Mouse (Mus musculus) limb, embryonic 13.5 days (tissue): ENCODE measurements around the gene Zfp992. TPM values are rescaled to one million over a fixed set of nuclear protein-coding genes. Genes with fewer than 3 reads are reported as not detected.
"Not testable (repeated sequence)": the region's sequence is repeated elsewhere in the genome, so short reads cannot be mapped to it uniquely, and the experiment has no call there.

Source experiments
- ATAC-seq: fragments of 200-750 bp; cut with Nextera tagmentation; 2 replicates; pipeline ENCODE4 v1.8.0; 2017; ENCODE audit warnings: low read depth, moderate number of reproducible peaks, moderate TSS enrichment; ENCODE audit not compliant: low FRiP score
- H3K27ac ChIP-seq: fragments of 300-500 bp; sonication (generic); 2 replicates; pipeline ENCODE4 v1.5.1; 2015; ENCODE audit warnings: inconsistent platforms, mild to moderate bottlenecking, moderate library complexity
- H3K27me3 ChIP-seq: fragments of 300-500 bp; sonication (generic); 2 replicates; pipeline ENCODE4 v1.6.1; 2015; ENCODE audit warnings: mild to moderate bottlenecking, inconsistent platforms
- H3K36me3 ChIP-seq: fragments of 300-500 bp; sonication (generic); 2 replicates; pipeline ENCODE4 v1.6.1; 2015; ENCODE audit warnings: inconsistent platforms, mild to moderate bottlenecking, moderate library complexity
- H3K4me1 ChIP-seq: fragments of 300-500 bp; sonication (generic); 2 replicates; pipeline ENCODE4 v1.6.1; 2015; ENCODE audit warnings: inconsistent platforms
- H3K4me2 ChIP-seq: fragments of 300-500 bp; sonication (generic); replicated peaks from 2 replicates; pipeline ENCODE4 v1.6.1; 2015; ENCODE audit warnings: inconsistent platforms, mild to moderate bottlenecking, moderate library complexity
- H3K4me3 ChIP-seq: fragments of 300-500 bp; sonication (generic); 2 replicates; pipeline ENCODE4 v1.5.1; 2015; ENCODE audit warnings: moderate library complexity, mild to moderate bottlenecking, inconsistent platforms
- H3K9ac ChIP-seq: fragments of 300-500 bp; sonication (generic); 2 replicates; pipeline ENCODE4 v1.6.1; 2015; ENCODE audit warnings: mild to moderate bottlenecking, inconsistent platforms
- H3K9me3 ChIP-seq: fragments of 300-500 bp; sonication (generic); 2 replicates; pipeline ENCODE4 v1.6.1; 2016; ENCODE audit warnings: inconsistent platforms
- WGBS: fragments of 180-500 bp; shearing (Covaris S2); methylation state at CpG from one replicate; pipeline ENCODE4 v1.1.7; 2015; 5-methylcytosine and 5-hydroxymethylcytosine counted together
- polyA plus RNA-seq: library from polyadenylated mRNA; unstranded; fragments of >200 nt; fragmentation: Nextera tagmentation; extraction: Ambion mirVana; gene quantifications from 2 replicates; pipeline ENCODE4 v1.2.1, GENCODE M21; 2015

The Zfp992 gene
- polyA plus RNA-seq, 1 experiment from 2014 or later = 3.0 TPM

DNA sequence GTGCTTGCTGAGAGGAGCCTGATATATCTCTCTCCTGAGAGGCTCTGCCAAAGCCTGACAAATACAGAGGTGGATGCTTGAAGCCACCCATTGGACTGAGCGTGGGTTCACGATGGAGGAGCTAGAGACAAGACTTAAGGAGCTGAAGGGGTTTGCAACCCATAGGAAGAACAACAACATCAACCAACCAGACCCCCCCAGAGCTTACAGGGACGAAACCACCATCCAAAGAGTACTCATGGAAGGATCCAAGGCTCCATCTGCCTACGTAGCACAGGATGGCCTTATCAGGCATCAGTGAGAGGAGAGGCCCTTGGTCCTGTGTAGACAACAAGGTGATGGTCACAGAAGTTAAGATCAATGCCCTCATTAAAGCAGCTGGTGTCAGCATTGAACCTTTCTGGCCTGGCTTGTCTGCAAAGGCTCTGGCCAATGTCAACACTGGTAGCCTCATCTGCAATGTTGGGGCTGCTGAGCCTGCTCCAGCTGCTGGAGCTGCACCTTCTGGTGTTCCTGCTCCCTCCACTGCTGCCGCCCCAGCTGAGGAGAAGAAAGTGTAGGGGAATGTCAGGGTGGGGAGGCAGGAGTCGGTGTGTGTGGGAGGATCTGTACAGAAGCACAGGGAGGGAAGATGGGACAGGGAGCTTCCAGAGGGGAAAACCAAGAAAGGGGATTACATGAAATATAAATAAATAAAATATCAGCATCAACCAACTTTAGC lies 31.7 kb downstream of the Zfp992 start:
- H3K27ac ChIP-seq, H3K4me3 ChIP-seq, H3K27me3 ChIP-seq, H3K4me1 ChIP-seq, H3K9ac ChIP-seq, H3K4me2 ChIP-seq, H3K36me3 ChIP-seq: not testable (repeated sequence)
- 67% methylated on average over 6 of the region's 6 CpGs for WGBS
- ATAC-seq = peak; percentile 49
- peaks cover 79% of the 10 kb centered on the region for H3K9me3 ChIP-seq

DNA sequence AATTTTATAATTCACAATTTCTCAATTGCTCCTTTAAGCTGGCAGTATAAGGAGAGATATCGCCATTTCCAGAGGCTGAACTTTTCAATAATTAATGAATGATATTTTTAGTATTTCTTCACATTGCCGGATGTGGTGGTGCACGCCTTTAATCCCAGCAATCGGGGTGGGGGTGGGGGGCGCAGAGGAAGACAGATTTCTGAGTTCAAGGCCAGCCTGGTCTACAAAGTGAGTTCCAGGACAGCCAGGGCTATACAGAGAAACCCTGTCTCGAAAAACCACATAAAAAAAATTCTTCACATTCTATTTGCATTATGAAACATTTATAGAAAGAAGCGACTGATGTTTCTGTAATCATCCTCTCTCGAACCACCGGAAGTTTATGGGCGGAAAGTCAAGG lies 33.7 kb downstream of the Zfp992 start:
- 87% methylated on average over 10 of the region's 10 CpGs for WGBS
- not testable (repeated sequence) for H3K27ac ChIP-seq, H3K4me3 ChIP-seq

DNA sequence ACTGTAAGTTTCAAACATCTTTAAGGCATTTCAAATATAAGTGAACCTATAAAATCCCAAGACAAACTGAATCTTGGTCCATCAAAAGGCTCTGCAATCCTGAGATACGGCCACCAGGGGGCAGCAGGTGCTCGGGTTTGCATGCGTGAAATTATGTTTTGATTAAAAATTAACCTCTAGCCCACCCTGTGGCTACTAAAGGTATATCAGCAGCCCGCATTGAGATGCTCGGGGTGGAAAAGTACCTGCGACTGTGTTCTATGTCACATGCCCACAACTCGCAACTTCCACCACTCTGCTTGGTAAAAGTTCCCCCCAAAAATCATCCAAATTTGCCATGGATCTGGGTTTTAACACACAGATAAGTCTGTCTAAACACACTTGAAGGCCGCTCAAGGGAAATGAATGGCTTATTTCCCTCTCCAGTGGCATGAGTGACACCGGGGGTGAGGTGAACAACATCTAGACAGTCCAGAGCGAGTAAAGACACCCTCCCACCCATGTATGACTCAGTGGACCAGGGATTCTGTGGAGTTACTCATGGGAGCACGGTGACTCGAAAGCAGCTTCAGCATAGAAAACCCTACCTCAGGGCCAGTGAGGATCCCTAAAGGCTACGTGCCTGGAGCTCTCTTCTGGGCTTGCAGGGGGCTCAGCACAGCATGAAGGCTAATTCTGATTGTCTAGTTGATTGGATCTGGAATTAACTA lies 34.9 kb downstream of the Zfp992 start:
- H3K9me3 ChIP-seq = peaks cover 70% of the 10 kb centered on the region
- not testable (repeated sequence) for H3K9ac ChIP-seq, H3K4me1 ChIP-seq, H3K36me3 ChIP-seq, H3K4me3 ChIP-seq, H3K4me2 ChIP-seq, H3K27ac ChIP-seq, H3K27me3 ChIP-seq
- ATAC-seq = peak; percentile 37; the same call in 1 of the 2 replicates
- WGBS = 71% methylated on average over 13 of the region's 13 CpGs

More for the DNA sequence above, 33.7 kb downstream of the Zfp992 start:
- not testable (repeated sequence) for ATAC-seq, H3K4me1 ChIP-seq, H3K27me3 ChIP-seq, H3K9ac ChIP-seq, H3K36me3 ChIP-seq, H3K4me2 ChIP-seq
- H3K9me3 ChIP-seq = peaks cover 72% of the 10 kb centered on the region

DNA sequence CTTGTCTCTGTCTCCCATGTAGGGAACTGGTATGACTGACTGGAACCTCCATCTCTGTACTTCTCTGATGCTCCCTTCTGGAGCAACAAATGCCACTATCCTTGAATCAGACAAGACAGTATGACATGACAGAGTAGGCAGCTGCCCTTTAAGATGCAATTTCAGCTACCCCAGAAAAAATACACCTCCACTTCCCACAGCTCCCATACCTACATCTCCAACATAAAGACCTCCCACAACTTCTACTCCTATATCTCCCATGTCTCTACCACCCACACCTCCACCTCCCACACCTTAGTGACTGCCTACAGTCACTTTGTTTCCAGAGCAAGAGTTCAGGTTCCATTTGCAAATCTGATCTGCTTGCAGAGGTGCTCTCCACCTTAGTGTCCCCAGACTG lies 35.9 kb downstream of the Zfp992 start:
- not testable (repeated sequence) for H3K27me3 ChIP-seq, H3K36me3 ChIP-seq, H3K4me3 ChIP-seq, H3K9ac ChIP-seq, H3K4me1 ChIP-seq, H3K27ac ChIP-seq, H3K4me2 ChIP-seq, ATAC-seq
- H3K9me3 ChIP-seq = peaks cover 73% of the 10 kb centered on the region

DNA sequence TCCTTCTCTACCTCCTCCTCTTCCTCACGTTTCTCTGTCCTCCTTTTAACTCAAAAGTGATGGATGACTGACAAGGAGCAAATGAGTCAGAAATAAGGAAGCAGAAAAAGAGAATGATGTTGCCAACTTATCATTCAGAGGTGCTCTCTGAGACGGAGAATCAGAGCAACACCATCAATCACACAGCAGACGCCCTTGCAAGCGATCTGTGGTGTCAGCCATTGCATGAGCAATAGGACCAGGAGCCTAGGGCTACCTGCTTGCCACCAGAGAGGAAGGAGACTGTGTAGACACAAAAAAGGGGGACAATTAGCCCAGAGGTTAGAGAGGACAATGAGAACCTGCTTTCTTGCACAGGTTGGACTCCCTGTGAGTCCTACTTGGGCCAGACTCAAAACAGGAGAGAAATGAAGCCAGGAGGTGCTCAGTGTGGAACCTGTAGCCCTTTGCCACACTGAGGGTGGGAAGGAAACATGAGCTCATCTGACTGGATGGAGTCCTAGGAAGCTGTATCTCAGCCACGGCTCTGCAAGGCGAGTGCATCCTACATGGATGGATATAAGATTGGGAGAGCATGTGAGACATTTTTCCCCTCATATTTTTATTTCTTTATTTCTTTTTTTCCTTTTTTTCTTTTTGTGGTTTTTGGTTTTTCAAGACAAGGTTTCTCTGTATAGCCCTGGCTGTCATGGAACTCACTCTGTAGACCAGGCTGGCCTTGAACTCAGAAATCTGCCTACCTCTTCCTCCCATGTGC lies 36.5 kb downstream of the Zfp992 start:
- H3K9ac ChIP-seq, ATAC-seq, H3K4me1 ChIP-seq, H3K36me3 ChIP-seq, H3K4me2 ChIP-seq, H3K27me3 ChIP-seq, H3K4me3 ChIP-seq, H3K27ac ChIP-seq: not testable (repeated sequence)
- WGBS = 70% methylated on average over 6 of the region's 6 CpGs
- peaks cover 70% of the 10 kb centered on the region for H3K9me3 ChIP-seq

DNA sequence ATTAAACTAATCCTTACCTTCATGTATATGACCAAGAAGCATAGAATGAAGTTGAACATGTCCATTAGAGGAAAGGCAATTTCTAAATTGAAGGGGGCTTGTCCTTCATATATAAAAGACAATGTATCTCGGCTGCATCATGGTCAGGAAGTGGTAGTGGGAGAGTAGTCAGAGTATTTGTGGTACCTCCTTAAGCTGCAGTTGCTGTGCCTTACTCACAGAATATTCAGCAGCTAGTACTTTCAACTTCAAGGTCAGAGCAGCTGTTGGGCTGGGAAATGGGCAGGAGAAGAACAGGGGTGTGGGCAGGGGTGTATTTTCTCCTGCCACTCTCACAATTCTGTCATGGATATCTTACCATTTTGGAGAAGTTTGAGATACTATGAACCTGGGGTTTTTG lies 37.9 kb downstream of the Zfp992 start:
- 0 out of 2 replicates have a peak, but pooled peaks have one; percentile 2 for ATAC-seq
- 74% methylated on average over 1 of the region's 1 CpGs for WGBS
- not testable (repeated sequence) for H3K27ac ChIP-seq

DNA sequence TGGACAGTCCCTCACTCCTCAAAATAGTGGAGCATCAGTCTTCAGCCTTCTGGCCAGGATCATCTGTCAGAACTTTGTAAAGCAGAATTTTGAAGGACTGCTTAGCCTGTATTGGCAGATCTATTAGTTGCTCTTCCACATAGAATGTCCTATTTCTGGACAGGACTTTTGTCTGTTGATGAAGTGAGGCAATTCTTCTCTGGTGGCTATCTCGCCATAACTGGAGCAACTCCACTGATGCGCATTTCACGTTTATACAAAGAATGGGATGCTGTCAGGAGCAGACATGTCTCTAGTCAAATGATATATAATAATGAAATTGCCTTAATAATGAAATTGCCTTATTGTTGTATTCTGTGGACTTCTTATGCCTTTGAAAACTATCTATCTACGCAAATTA lies 40.4 kb downstream of the Zfp992 start:
- not testable (repeated sequence) for H3K4me2 ChIP-seq, H3K4me3 ChIP-seq, H3K27me3 ChIP-seq, H3K36me3 ChIP-seq, ATAC-seq, H3K9ac ChIP-seq, H3K27ac ChIP-seq, H3K4me1 ChIP-seq
- 74% methylated on average over 4 of the region's 4 CpGs for WGBS
- H3K9me3 ChIP-seq = peaks cover 63% of the 10 kb centered on the region

More for the DNA sequence above, 37.9 kb downstream of the Zfp992 start:
- H3K27me3 ChIP-seq, H3K36me3 ChIP-seq, H3K9ac ChIP-seq, H3K4me1 ChIP-seq, H3K4me2 ChIP-seq, H3K4me3 ChIP-seq: not testable (repeated sequence)
- H3K9me3 ChIP-seq = peaks cover 66% of the 10 kb centered on the region

DNA sequence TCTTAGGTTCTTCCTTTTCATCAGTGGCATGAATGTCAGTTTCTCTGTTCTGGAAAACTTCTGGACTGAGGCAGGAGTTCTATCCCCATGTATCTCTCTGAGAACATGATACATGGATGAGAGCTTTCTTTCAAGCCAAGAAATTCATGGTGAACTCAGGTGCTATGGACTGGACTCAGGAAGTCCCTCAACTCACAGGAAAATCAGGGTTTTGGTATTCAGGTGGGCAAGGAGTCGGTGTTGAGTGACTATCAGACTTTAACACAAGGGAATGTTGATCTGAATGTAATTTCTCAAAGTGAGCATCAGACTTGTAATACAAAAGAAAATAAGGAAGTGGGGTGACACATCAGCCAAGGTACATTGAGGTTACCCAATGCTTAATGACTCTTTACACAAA lies 43.2 kb downstream of the Zfp992 start:
- ATAC-seq, H3K4me2 ChIP-seq, H3K4me3 ChIP-seq, H3K27ac ChIP-seq, H3K9ac ChIP-seq, H3K4me1 ChIP-seq, H3K36me3 ChIP-seq, H3K27me3 ChIP-seq: not testable (repeated sequence)
- 79% methylated on average over 1 of the region's 1 CpGs for WGBS
- peaks cover 53% of the 10 kb centered on the region for H3K9me3 ChIP-seq

DNA sequence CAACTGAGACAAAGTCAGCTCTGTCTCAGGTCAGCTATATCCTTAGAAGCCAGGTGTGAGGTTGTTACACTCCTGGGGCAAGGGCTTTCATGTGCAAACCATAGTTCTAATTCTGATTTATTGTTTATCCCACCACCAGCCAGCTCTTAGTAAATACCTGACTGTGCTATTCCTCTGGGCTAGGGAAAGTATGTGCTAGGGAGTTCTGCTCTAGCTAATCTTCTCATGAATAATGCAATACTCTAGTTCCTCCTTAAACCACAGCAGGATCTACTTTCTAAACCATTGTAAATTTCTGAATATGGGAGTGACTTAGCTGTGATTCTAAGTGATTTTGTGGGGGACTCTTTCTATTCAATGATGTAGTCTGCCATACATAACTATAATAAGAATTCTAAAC lies 43.6 kb downstream of the Zfp992 start:
- peaks cover 53% of the 10 kb centered on the region for H3K9me3 ChIP-seq
- H3K9ac ChIP-seq = no peak overlapping the region
- H3K4me1 ChIP-seq = no peaks in the 10 kb centered on the region
- ATAC-seq = no peak
- H3K4me2 ChIP-seq = no peak overlapping the region
- no peaks in the 10 kb centered on the region for H3K36me3 ChIP-seq
- no peak overlapping the region for H3K27ac ChIP-seq
- H3K27me3 ChIP-seq = no peaks in the 10 kb centered on the region
- no peak overlapping the region for H3K4me3 ChIP-seq

DNA sequence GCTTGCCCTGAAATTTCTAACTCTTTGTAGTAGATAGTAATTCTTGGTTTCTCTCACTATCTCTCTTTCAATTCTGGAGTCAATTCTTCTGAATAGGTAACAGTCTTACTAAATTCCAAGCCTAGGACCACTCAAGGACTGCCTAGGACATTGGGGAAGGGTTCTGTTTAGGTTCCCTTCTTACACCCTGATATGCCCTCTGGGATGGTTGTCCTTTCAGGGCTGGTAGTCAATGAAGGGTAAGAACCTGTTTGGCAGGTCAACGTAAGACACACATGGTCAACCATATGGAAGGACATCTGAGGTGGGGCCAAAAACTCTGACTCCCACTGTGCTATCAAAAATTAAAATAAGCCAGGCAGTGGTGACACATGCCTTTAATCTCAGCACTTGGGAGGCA lies 44.0 kb downstream of the Zfp992 start:
- Histone ChIP-seq H3K36me3 (no peaks in the 10 kb centered on the region), H3K9me3 (peaks cover 56% of the 10 kb centered on the region), H3K4me2 (no peak overlapping the region), H3K9ac (no peak overlapping the region), H3K4me1 (no peaks in the 10 kb centered on the region), H3K4me3 (no peak overlapping the region), H3K27ac (no peak overlapping the region), H3K27me3 (no peaks in the 10 kb centered on the region)
- 48% methylated on average over 1 of the region's 1 CpGs for WGBS
- ATAC-seq = no peak

DNA sequence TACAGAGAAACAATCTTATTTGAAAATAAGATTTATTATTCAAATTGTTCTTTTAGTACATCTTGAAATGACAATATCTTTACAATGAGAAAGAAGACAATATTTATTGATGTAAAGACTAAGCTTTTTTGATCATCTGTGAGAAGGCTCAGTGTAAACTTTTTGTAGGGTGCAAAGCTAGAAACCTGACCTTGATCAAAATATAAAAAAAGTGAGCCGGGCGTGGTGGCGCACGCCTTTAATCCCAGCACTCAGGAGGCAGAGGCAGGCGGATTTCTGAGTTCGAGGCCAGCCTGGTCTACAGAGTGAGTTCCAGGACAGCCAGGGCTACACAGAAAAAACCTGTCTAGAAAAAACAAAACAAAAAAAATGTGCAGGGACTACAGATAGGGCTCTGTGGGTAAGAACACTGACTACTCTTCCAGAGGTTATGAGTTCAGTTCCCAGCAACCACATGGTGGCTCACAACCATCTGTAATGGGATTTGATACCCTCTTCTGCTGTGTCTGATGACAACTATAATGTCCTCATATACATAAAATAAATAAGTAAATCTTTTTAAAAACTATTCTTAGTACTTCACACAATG lies 44.6 kb downstream of the Zfp992 start:
- peaks cover 56% of the 10 kb centered on the region for H3K9me3 ChIP-seq
- not testable (repeated sequence) for H3K36me3 ChIP-seq, H3K4me1 ChIP-seq, H3K27ac ChIP-seq, H3K4me3 ChIP-seq, H3K4me2 ChIP-seq, H3K9ac ChIP-seq, H3K27me3 ChIP-seq
- WGBS = 85% methylated on average over 6 of the region's 6 CpGs
- peak; percentile 10; the same call in 1 of the 2 replicates for ATAC-seq

DNA sequence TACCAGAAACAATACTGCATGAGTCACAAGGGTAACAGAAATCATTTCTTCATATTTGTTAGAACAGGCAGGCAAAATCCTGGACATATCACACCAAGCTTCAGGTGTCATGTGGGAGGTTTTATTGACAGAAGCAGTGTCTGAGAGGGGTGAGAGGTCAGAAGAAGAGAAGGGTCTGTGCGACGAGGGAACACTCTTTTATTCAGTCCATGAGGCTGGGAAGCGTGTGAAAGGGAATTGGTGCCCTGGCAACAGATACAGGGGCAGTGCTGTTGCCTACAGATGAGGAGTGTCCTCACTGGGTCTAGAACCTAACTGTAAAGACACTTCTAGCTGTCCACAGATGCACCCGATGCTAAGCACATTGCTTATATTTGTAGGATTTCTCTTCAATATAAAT lies 46.2 kb downstream of the Zfp992 start:
- H3K36me3 ChIP-seq = no peaks in the 10 kb centered on the region
- H3K4me2 ChIP-seq = no peak overlapping the region
- H3K27me3 ChIP-seq = no peaks in the 10 kb centered on the region
- no peak overlapping the region for H3K9ac ChIP-seq
- ATAC-seq = peak; percentile 9; the same call in 1 of the 2 replicates
- no peak overlapping the region for H3K4me3 ChIP-seq
- WGBS = 66% methylated on average over 4 of the region's 4 CpGs
- H3K27ac ChIP-seq = no peak overlapping the region
- peaks cover 56% of the 10 kb centered on the region for H3K9me3 ChIP-seq
- H3K4me1 ChIP-seq = no peaks in the 10 kb centered on the region
